Mouse (Mus musculus): ENCODE measurements around the gene Uts2b. TPM values are rescaled to one million over a fixed set of nuclear protein-coding genes. Genes with fewer than 3 reads are reported as not detected.
A peak's percentile ranks its signal among the peaks of the same experiment; 100 is the strongest.

The Uts2b gene
- total and polyA plus RNA-seq, 2 experiments = not detected

DNA sequence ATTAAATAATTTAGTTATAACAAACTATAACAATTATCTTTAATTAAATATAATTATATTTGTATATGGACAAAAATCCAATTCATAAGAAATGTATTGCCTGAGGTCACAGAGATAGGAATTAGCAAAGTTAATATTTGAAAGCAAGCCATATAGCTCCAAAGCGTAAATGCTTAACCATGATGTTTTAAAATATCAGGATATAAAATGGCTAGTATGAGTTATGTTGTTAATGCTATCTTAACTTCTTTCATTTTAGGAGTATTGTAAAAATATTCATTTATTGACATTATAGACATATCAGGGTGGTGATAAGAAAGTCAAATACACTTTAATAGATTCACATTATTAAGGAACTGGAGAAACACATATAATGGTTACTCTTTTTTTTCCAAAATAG is 10.0 kb downstream of the Uts2b start:
- Histone ChIP-seq H3K9ac (ENCODE audit: low read depth, low read length) (no peak overlapping the region), H3K27ac (replicated peaks; ENCODE audit: insufficient read depth, low read depth, low read length) (no peak overlapping the region), H3K36me3 (ENCODE audit: control insufficient read depth, insufficient read depth, low read length) (no peaks in the 10 kb centered on the region), H3K79me2 (ENCODE audit: control insufficient read depth, insufficient read depth, low read length) (no peaks in the 10 kb centered on the region), H3K4me1 (ENCODE audit: control insufficient read depth, insufficient read depth, low read length) (no peaks in the 10 kb centered on the region), H3K27me3 (ENCODE audit: control insufficient read depth, insufficient read depth, low read length) (no peaks in the 10 kb centered on the region), H3K4me3 (ENCODE audit: insufficient read depth, low read depth, low read length) (no peak overlapping the region)
- TF ChIP-seq POLR2A (IDR thresholded peaks at IDR 0.05; ENCODE audit: extremely low read depth, insufficient read depth, low read length) (no peak), CTCF (IDR thresholded peaks at IDR 0.05; ENCODE audit: low read depth, low read length) (no peak)
- no peak for DNase-seq (ENCODE audit: extremely low read depth, low read depth, low spot score)
- 98% methylated on average over 1 of the region's 1 CpGs for WGBS

GRCm38 (mm10) chr16:27354464-27354863 is 15.6 kb downstream of the Uts2b start:
- H3K27ac ChIP-seq (replicated peaks; ENCODE audit: insufficient read depth, low read depth, low read length) = no peak overlapping the region
- TF ChIP-seq POLR2A (IDR thresholded peaks at IDR 0.05; ENCODE audit: extremely low read depth, insufficient read depth, low read length) (no peak), CTCF (IDR thresholded peaks at IDR 0.05; ENCODE audit: low read depth, low read length) (no peak)
- DNase-seq (ENCODE audit: extremely low read depth, low read depth, low spot score) = no peak

DNA sequence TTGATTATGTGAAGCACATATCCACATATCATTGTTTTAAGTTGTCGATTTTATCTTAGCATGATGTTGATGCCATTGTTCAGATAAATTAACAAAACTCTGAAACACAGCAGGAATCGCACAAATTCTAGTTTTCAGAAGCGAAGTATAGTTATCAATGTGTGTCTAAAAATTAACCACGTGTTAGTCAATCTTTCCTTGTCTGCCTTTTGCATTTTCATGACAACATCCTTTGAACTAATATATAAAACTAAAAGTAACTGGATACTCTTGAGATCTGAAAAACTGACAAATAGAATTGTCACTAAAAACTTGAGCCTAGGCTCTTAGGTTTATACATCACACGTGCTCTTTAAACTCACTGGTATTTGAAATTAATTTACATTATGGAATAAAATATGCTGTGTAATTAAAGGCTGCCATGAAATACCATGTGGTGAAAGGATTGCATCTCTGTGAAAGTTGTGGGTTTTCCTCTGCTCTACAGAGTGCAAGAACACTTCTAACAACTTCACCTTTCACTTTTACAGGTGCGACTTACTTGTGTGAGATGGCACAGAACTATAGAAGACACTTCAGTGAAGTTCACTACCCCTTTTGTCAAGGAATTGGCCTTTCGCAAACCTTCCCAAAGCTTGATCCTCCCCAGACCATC is 20.0 kb downstream of the Uts2b start:
- TF ChIP-seq CTCF (IDR thresholded peaks at IDR 0.05; ENCODE audit: low read depth, low read length) = no peak
- TF ChIP-seq POLR2A (IDR thresholded peaks at IDR 0.05; ENCODE audit: extremely low read depth, insufficient read depth, low read length) = no peak
- H3K4me3 ChIP-seq (ENCODE audit: insufficient read depth, low read depth, low read length) = no peak overlapping the region
- no peak overlapping the region for H3K27ac ChIP-seq (replicated peaks; ENCODE audit: insufficient read depth, low read depth, low read length)
- no peaks in the 10 kb centered on the region for H3K36me3 ChIP-seq (ENCODE audit: control insufficient read depth, insufficient read depth, low read length)
- H3K4me1 ChIP-seq (ENCODE audit: control insufficient read depth, insufficient read depth, low read length) = no peaks in the 10 kb centered on the region
- no peaks in the 10 kb centered on the region for H3K27me3 ChIP-seq (ENCODE audit: control insufficient read depth, insufficient read depth, low read length)
- H3K9ac ChIP-seq (ENCODE audit: low read depth, low read length) = no peak overlapping the region
- no peak for DNase-seq (ENCODE audit: extremely low read depth, low read depth, low spot score)
- H3K79me2 ChIP-seq (ENCODE audit: control insufficient read depth, insufficient read depth, low read length) = no peaks in the 10 kb centered on the region
- 89% methylated on average over 7 of the region's 7 CpGs for WGBS

More at GRCm38 (mm10) chr16:27354464-27354863, 15.6 kb downstream of the Uts2b start:
- Histone ChIP-seq H3K4me1 (ENCODE audit: control insufficient read depth, insufficient read depth, low read length) (no peaks in the 10 kb centered on the region), H3K27me3 (ENCODE audit: control insufficient read depth, insufficient read depth, low read length) (no peaks in the 10 kb centered on the region), H3K79me2 (ENCODE audit: control insufficient read depth, insufficient read depth, low read length) (no peaks in the 10 kb centered on the region), H3K4me3 (ENCODE audit: insufficient read depth, low read depth, low read length) (no peak overlapping the region), H3K36me3 (ENCODE audit: control insufficient read depth, insufficient read depth, low read length) (no peaks in the 10 kb centered on the region), H3K9ac (ENCODE audit: low read depth, low read length) (no peak overlapping the region)
- 71% methylated on average over 2 of the region's 2 CpGs for WGBS

- Histone ChIP-seq H3K4me3 (ENCODE audit: insufficient read depth, low read depth, low read length) (no peak overlapping the region), H3K27ac (replicated peaks; ENCODE audit: insufficient read depth, low read depth, low read length) (no peak overlapping the region), H3K36me3 (ENCODE audit: control insufficient read depth, insufficient read depth, low read length) (no peaks in the 10 kb centered on the region), H3K79me2 (ENCODE audit: control insufficient read depth, insufficient read depth, low read length) (no peaks in the 10 kb centered on the region), H3K4me1 (ENCODE audit: control insufficient read depth, insufficient read depth, low read length) (no peaks in the 10 kb centered on the region), H3K9ac (ENCODE audit: low read depth, low read length) (no peak overlapping the region), H3K27me3 (ENCODE audit: control insufficient read depth, insufficient read depth, low read length) (no peaks in the 10 kb centered on the region)
- 97% methylated on average over 2 of the region's 2 CpGs for WGBS
- TF ChIP-seq CTCF (IDR thresholded peaks at IDR 0.05; ENCODE audit: low read depth, low read length) (no peak), POLR2A (IDR thresholded peaks at IDR 0.05; ENCODE audit: extremely low read depth, insufficient read depth, low read length) (no peak)
- peak; percentile 20 for DNase-seq (ENCODE audit: extremely low read depth, low read depth, low spot score)
Measured at GRCm38 (mm10) chr16:27349235-27349634, 20.8 kb downstream of the Uts2b start.

GRCm38 (mm10) chr16:27348359-27348758 is 21.7 kb downstream of the Uts2b start:
- DNase-seq (ENCODE audit: extremely low read depth, low read depth, low spot score) = no peak
- no peak for TF ChIP-seq CTCF (IDR thresholded peaks at IDR 0.05; ENCODE audit: low read depth, low read length)
- TF ChIP-seq POLR2A (IDR thresholded peaks at IDR 0.05; ENCODE audit: extremely low read depth, insufficient read depth, low read length) = no peak
- Histone ChIP-seq H3K27me3 (ENCODE audit: control insufficient read depth, insufficient read depth, low read length) (no peaks in the 10 kb centered on the region), H3K36me3 (ENCODE audit: control insufficient read depth, insufficient read depth, low read length) (no peaks in the 10 kb centered on the region), H3K79me2 (ENCODE audit: control insufficient read depth, insufficient read depth, low read length) (no peaks in the 10 kb centered on the region), H3K4me3 (ENCODE audit: insufficient read depth, low read depth, low read length) (no peak overlapping the region), H3K4me1 (ENCODE audit: control insufficient read depth, insufficient read depth, low read length) (no peaks in the 10 kb centered on the region), H3K9ac (ENCODE audit: low read depth, low read length) (no peak overlapping the region), H3K27ac (replicated peaks; ENCODE audit: insufficient read depth, low read depth, low read length) (no peak overlapping the region)
- WGBS = 81% methylated on average over 1 of the region's 1 CpGs

DNA sequence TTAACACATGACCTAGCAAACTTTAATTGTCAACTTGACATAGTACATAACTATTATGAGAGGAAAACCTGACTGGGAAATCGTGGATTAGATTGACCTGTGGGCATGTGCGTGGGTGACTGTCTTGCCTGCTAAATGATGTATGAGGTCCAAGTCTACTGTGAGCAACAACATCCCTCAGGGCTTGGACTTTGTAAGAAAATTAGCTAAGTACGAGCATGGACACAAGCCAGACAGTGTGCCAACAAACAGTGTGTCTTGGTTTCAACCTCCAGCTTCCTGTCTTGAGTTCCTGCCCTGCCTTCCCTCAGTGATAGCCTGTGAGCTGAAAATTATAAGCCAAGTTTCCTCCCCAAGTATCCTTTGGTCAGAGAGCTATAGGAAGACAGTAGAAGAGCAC is 22.5 kb downstream of the Uts2b start:
- TF ChIP-seq CTCF (IDR thresholded peaks at IDR 0.05; ENCODE audit: low read depth, low read length) (no peak), POLR2A (IDR thresholded peaks at IDR 0.05; ENCODE audit: extremely low read depth, insufficient read depth, low read length) (no peak)
- H3K27ac ChIP-seq (replicated peaks; ENCODE audit: insufficient read depth, low read depth, low read length) = no peak overlapping the region
- H3K36me3 ChIP-seq (ENCODE audit: control insufficient read depth, insufficient read depth, low read length) = no peaks in the 10 kb centered on the region
- no peak overlapping the region for H3K9ac ChIP-seq (ENCODE audit: low read depth, low read length)
- H3K4me1 ChIP-seq (ENCODE audit: control insufficient read depth, insufficient read depth, low read length) = no peaks in the 10 kb centered on the region
- H3K27me3 ChIP-seq (ENCODE audit: control insufficient read depth, insufficient read depth, low read length) = no peaks in the 10 kb centered on the region
- WGBS = 47% methylated on average over 3 of the region's 3 CpGs
- H3K79me2 ChIP-seq (ENCODE audit: control insufficient read depth, insufficient read depth, low read length) = no peaks in the 10 kb centered on the region
- peak; percentile 17 for DNase-seq (ENCODE audit: extremely low read depth, low read depth, low spot score)
- no peak overlapping the region for H3K4me3 ChIP-seq (ENCODE audit: insufficient read depth, low read depth, low read length)

All from liver, adult 2 months (tissue).